Comparison of ENCODE assay signal across 8 mouse cellular contexts in genomic region chr16:76319364-76320117, GRCm38 (mm10). TPM values are rescaled to one million over a fixed set of nuclear protein-coding genes. Genes with fewer than 3 reads are reported as not detected.
A peak's percentile ranks its signal among the peaks of the same experiment; 100 is the strongest.
DNase-seq lines count a peak whose midpoint lies in the region; ATAC-seq and TF ChIP-seq lines count a peak whose summit lies in the region.

No protein-coding gene starts in this region.

- H3K27me3 ChIP-seq in kidney, adult 2 months (replicated peaks; ENCODE audit: control insufficient read depth, insufficient read depth, low read length) = no peaks in the 10 kb centered on the region
- H3K27me3 ChIP-seq in midbrain, embryonic 13.5 days = no peaks in the 10 kb centered on the region

- TF ChIP-seq POLR2A in kidney, adult 2 months (IDR thresholded peaks at IDR 0.05; ENCODE audit: low read depth, low read length) = no peak

- no peaks in the 10 kb centered on the region for H3K9me3 ChIP-seq in midbrain, embryonic 13.5 days

- 39% methylated on average over 11 of the region's 11 CpGs for WGBS in kidney, adult 2 months
- WGBS in midbrain, embryonic 13.5 days = 12% methylated on average over 11 of the region's 11 CpGs

- no peak overlapping the region for H3K4me3 ChIP-seq in kidney, adult 2 months (ENCODE audit: insufficient read depth, low read depth, low read length)
- no peak overlapping the region for H3K4me3 ChIP-seq in midbrain, embryonic 13.5 days (replicated peaks)

- peaks cover 25% of the 10 kb centered on the region for H3K4me1 ChIP-seq in kidney, adult 2 months (ENCODE audit: control insufficient read depth, insufficient read depth, low read length)
- H3K4me1 ChIP-seq in midbrain, embryonic 13.5 days (replicated peaks) = peaks cover 56% of the 10 kb centered on the region

- H3K36me3 ChIP-seq in kidney, adult 2 months (ENCODE audit: control insufficient read depth, insufficient read depth, low read length) = no peaks in the 10 kb centered on the region
- no peaks in the 10 kb centered on the region for H3K36me3 ChIP-seq in midbrain, embryonic 13.5 days

- peak; percentile 66 for ATAC-seq in midbrain, embryonic 13.5 days

- TF ChIP-seq CTCF in kidney, adult 2 months (conservative IDR thresholded peaks at IDR 0.05; ENCODE audit: insufficient read depth, insufficient read length, low read depth, low read length) = no peak

- no peak overlapping the region for H3K9ac ChIP-seq in midbrain, embryonic 13.5 days (replicated peaks)

- DNase-seq in cerebellum, adult 11-12 months = peak; percentile 36
- DNase-seq in cerebellum, adult 9-11 months = no peak
- DNase-seq in embryo, embryonic 9.5 days (ENCODE audit: extremely low spot score) = peak; percentile 72
- DNase-seq in kidney, adult 2 months = peak; percentile 61
- DNase-seq in urinary bladder, postnatal 36 days (ENCODE audit: low spot score in 2 of 2) = no peak
- DNase-seq in left cerebral cortex, adult 8-10 months (ENCODE audit: low spot score in 2 of 2) = no peak
- DNase-seq in left cerebral cortex, postnatal 10 days (ENCODE audit: extremely low spot score in 1 of 2, low spot score in 2 of 2) = no peak

- peak overlapping the region; percentile 26; the same call in 1 of the 2 replicates for H3K4me2 ChIP-seq in midbrain, embryonic 13.5 days (replicated peaks)

- H3K27ac ChIP-seq in kidney, adult 2 months (ENCODE audit: insufficient read depth, low read depth, low read length) = peak overlapping the region; percentile 4
- H3K27ac ChIP-seq in midbrain, embryonic 13.5 days = peak overlapping the region; percentile 79

- intact Hi-C loops in left cerebral cortex, postnatal 10 days (cut with DNase I) = no loop called here

RNA-seq across cellular contexts. Expression of gene Nrip1, which starts 54.1 kb away (rescaled TPM):
- polyA plus RNA-seq in kidney, adult 2 months (2012; rRNA removed) = 7.1 and 8.3 TPM in 2 replicates
- polyA plus RNA-seq in midbrain, embryonic 13.5 days (2015; fragmentation: Nextera tagmentation; extraction: Ambion mirVana) = 28.1 and 30.1 TPM in 2 replicates
- 10 to 100 TPM; 46.2 to 50.5 (median 48.1) TPM for total RNA-seq in left cerebral cortex, adult 8-10 months (2022)
- total RNA-seq in left cerebral cortex, postnatal 10 days (2021) = 10 to 100 TPM; 83.4 to 86.9 TPM

Comparison
In these comparisons a context has a peak if more than half of its experiments do, and no peak if none do; other contexts are left out.
1. DNase-seq: peak in cerebellum, adult 11-12 months (single experiment), embryo, embryonic 9.5 days (single experiment) and kidney, adult 2 months (single experiment); none in cerebellum, adult 9-11 months (single experiment), urinary bladder, postnatal 36 days (0 of 2), left cerebral cortex, adult 8-10 months (0 of 2) and left cerebral cortex, postnatal 10 days (0 of 2).